Mouse (Mus musculus): ENCODE measurements around the gene Scai. TPM values are rescaled to one million over a fixed set of nuclear protein-coding genes. Genes with fewer than 3 reads are reported as not detected.
A peak's percentile ranks its signal among the peaks of the same experiment; 100 is the strongest.

Gene Scai
- polyA plus RNA-seq, 1 experiment = 8.2 TPM

GRCm38 (mm10) chr2:39210738-39211137 is 20.2 kb upstream of the Scai start:
- Histone ChIP-seq H3K27ac (ENCODE audit: insufficient read depth, low read length) (no peak overlapping the region), H3K27me3 (ENCODE audit: control insufficient read depth, insufficient read depth, low read length) (no peaks in the 10 kb centered on the region), H3K4me3 (replicated peaks; ENCODE audit: insufficient read depth, low read depth, low read length) (no peak overlapping the region), H3K4me1 (ENCODE audit: control insufficient read depth, insufficient read depth, low read length) (0 out of 2 replicates have a peak, but pooled peaks cover 2% of the 10 kb centered on the region)
- no peak for TF ChIP-seq CTCF (IDR thresholded peaks at IDR 0.05; ENCODE audit: borderline replicate concordance, insufficient read depth, low read depth, low read length)
- TF ChIP-seq POLR2A (IDR thresholded peaks at IDR 0.05; ENCODE audit: borderline replicate concordance, insufficient read depth, low read length) = no peak
- WGBS = 94% methylated on average over 4 of the region's 4 CpGs
- no peak for DNase-seq

- no peaks in the 10 kb centered on the region for H3K4me1 ChIP-seq (ENCODE audit: control insufficient read depth, insufficient read depth, low read length)
- H3K27ac ChIP-seq (ENCODE audit: insufficient read depth, low read length) = no peak overlapping the region
- no peak for DNase-seq
- H3K4me3 ChIP-seq (replicated peaks; ENCODE audit: insufficient read depth, low read depth, low read length) = no peak overlapping the region
- no peaks in the 10 kb centered on the region for H3K27me3 ChIP-seq (ENCODE audit: control insufficient read depth, insufficient read depth, low read length)
- WGBS = 91% methylated on average over 2 of the region's 2 CpGs
- TF ChIP-seq POLR2A (IDR thresholded peaks at IDR 0.05; ENCODE audit: borderline replicate concordance, insufficient read depth, low read length) (no peak), CTCF (IDR thresholded peaks at IDR 0.05; ENCODE audit: borderline replicate concordance, insufficient read depth, low read depth, low read length) (no peak)
Observed at GRCm38 (mm10) chr2:39203359-39203758, 12.8 kb upstream of the Scai start.

- Histone ChIP-seq H3K27me3 (ENCODE audit: control insufficient read depth, insufficient read depth, low read length) (no peaks in the 10 kb centered on the region), H3K4me3 (replicated peaks; ENCODE audit: insufficient read depth, low read depth, low read length) (no peak overlapping the region), H3K4me1 (ENCODE audit: control insufficient read depth, insufficient read depth, low read length) (no peaks in the 10 kb centered on the region), H3K27ac (ENCODE audit: insufficient read depth, low read length) (no peak overlapping the region)
- TF ChIP-seq POLR2A (IDR thresholded peaks at IDR 0.05; ENCODE audit: borderline replicate concordance, insufficient read depth, low read length) = no peak
- TF ChIP-seq CTCF (IDR thresholded peaks at IDR 0.05; ENCODE audit: borderline replicate concordance, insufficient read depth, low read depth, low read length) = no peak
- no peak for DNase-seq
- WGBS = 96% methylated on average over 2 of the region's 2 CpGs
Observed at GRCm38 (mm10) chr2:39194809-39195208, 4.3 kb upstream of the Scai start.

- TF ChIP-seq POLR2A (IDR thresholded peaks at IDR 0.05; ENCODE audit: borderline replicate concordance, insufficient read depth, low read length) (no peak), CTCF (IDR thresholded peaks at IDR 0.05; ENCODE audit: borderline replicate concordance, insufficient read depth, low read depth, low read length) (no peak)
- H3K27ac ChIP-seq (ENCODE audit: insufficient read depth, low read length) = peak overlapping the region; percentile 52
- DNase-seq = no peak
- H3K27me3 ChIP-seq (ENCODE audit: control insufficient read depth, insufficient read depth, low read length) = no peaks in the 10 kb centered on the region
- WGBS = under 1% methylated on average over 39 of the region's 39 CpGs
- H3K4me3 ChIP-seq (replicated peaks; ENCODE audit: insufficient read depth, low read depth, low read length) = peak overlapping the region; percentile 98
- peaks cover 4% of the 10 kb centered on the region; the same call in 1 of the 2 replicates for H3K4me1 ChIP-seq (ENCODE audit: control insufficient read depth, insufficient read depth, low read length)
Observed at GRCm38 (mm10) chr2:39189961-39190560, 473 bp downstream of the Scai start.

- 68% methylated on average over 3 of the region's 3 CpGs for WGBS
- Histone ChIP-seq H3K27me3 (ENCODE audit: control insufficient read depth, insufficient read depth, low read length) (no peaks in the 10 kb centered on the region), H3K4me3 (replicated peaks; ENCODE audit: insufficient read depth, low read depth, low read length) (no peak overlapping the region), H3K4me1 (ENCODE audit: control insufficient read depth, insufficient read depth, low read length) (peaks cover 4% of the 10 kb centered on the region; the same call in 1 of the 2 replicates), H3K27ac (ENCODE audit: insufficient read depth, low read length) (no peak overlapping the region)
- no peak for DNase-seq
- TF ChIP-seq CTCF (IDR thresholded peaks at IDR 0.05; ENCODE audit: borderline replicate concordance, insufficient read depth, low read depth, low read length) = no peak
- TF ChIP-seq POLR2A (IDR thresholded peaks at IDR 0.05; ENCODE audit: borderline replicate concordance, insufficient read depth, low read length) = no peak
Observed at GRCm38 (mm10) chr2:39185942-39186341, 4.6 kb downstream of the Scai start.

- H3K4me1 ChIP-seq (ENCODE audit: control insufficient read depth, insufficient read depth, low read length) = peaks cover under 1% of the 10 kb centered on the region; the same call in 1 of the 2 replicates
- no peak for TF ChIP-seq POLR2A (IDR thresholded peaks at IDR 0.05; ENCODE audit: borderline replicate concordance, insufficient read depth, low read length)
- TF ChIP-seq CTCF (IDR thresholded peaks at IDR 0.05; ENCODE audit: borderline replicate concordance, insufficient read depth, low read depth, low read length) = no peak
- 78% methylated on average over 2 of the region's 2 CpGs for WGBS
- H3K27me3 ChIP-seq (ENCODE audit: control insufficient read depth, insufficient read depth, low read length) = no peaks in the 10 kb centered on the region
- no peak overlapping the region for H3K4me3 ChIP-seq (replicated peaks; ENCODE audit: insufficient read depth, low read depth, low read length)
- no peak overlapping the region for H3K27ac ChIP-seq (ENCODE audit: insufficient read depth, low read length)
- DNase-seq = no peak
Observed at GRCm38 (mm10) chr2:39183587-39183986, 6.9 kb downstream of the Scai start.

- 76% methylated on average over 1 of the region's 1 CpGs for WGBS
Observed at GRCm38 (mm10) chr2:39160996-39161395, 29.5 kb downstream of the Scai start.

GRCm38 (mm10) chr2:39157916-39158315 is 32.6 kb downstream of the Scai start:
- WGBS = 67% methylated on average over 1 of the region's 1 CpGs
- H3K4me1 ChIP-seq (ENCODE audit: control insufficient read depth, insufficient read depth, low read length) = peaks cover 7% of the 10 kb centered on the region
- TF ChIP-seq CTCF (IDR thresholded peaks at IDR 0.05; ENCODE audit: borderline replicate concordance, insufficient read depth, low read depth, low read length) = no peak
- TF ChIP-seq POLR2A (IDR thresholded peaks at IDR 0.05; ENCODE audit: borderline replicate concordance, insufficient read depth, low read length) = no peak
- no peaks in the 10 kb centered on the region for H3K27me3 ChIP-seq (ENCODE audit: control insufficient read depth, insufficient read depth, low read length)
- no peak overlapping the region for H3K4me3 ChIP-seq (replicated peaks; ENCODE audit: insufficient read depth, low read depth, low read length)
- DNase-seq = peak in 1 of 2 experiments; percentile 53
- no peak overlapping the region for H3K27ac ChIP-seq (ENCODE audit: insufficient read depth, low read length)

More at GRCm38 (mm10) chr2:39160996-39161395, 29.5 kb downstream of the Scai start:
- no peaks in the 10 kb centered on the region for H3K27me3 ChIP-seq (ENCODE audit: control insufficient read depth, insufficient read depth, low read length)
- no peak for DNase-seq
- TF ChIP-seq POLR2A (IDR thresholded peaks at IDR 0.05; ENCODE audit: borderline replicate concordance, insufficient read depth, low read length) = no peak
- TF ChIP-seq CTCF (IDR thresholded peaks at IDR 0.05; ENCODE audit: borderline replicate concordance, insufficient read depth, low read depth, low read length) = no peak
- H3K4me1 ChIP-seq (ENCODE audit: control insufficient read depth, insufficient read depth, low read length) = peaks cover 7% of the 10 kb centered on the region
- H3K4me3 ChIP-seq (replicated peaks; ENCODE audit: insufficient read depth, low read depth, low read length) = no peak overlapping the region
- H3K27ac ChIP-seq (ENCODE audit: insufficient read depth, low read length) = no peak overlapping the region

All from cerebellum, adult 2 months (tissue).